In genomic region chr2:38533767-38534166, GRCm38 (mm10) we compare ENCODE assay signal across 13 mouse cellular contexts. TPM values are rescaled to one million over a fixed set of nuclear protein-coding genes. Genes with fewer than 3 reads are reported as not detected.
A peak's percentile ranks its signal among the peaks of the same experiment; 100 is the strongest.
DNase-seq lines count a peak whose midpoint lies in the region; ATAC-seq and TF ChIP-seq lines count a peak whose summit lies in the region.
"Had no signal": no experiment of that assay in that cellular context is flagged by ENCODE, and none has a peak within 500 bp of the region (broad histone marks: within the 10 kb centered on the region; RNA-seq: fewer than 3 reads in every experiment).

No protein-coding gene starts in this region.

- 56% methylated on average over 6 of the region's 6 CpGs for WGBS in heart, embryonic 11.5 days (ENCODE audit: insufficient replicate concordance)
- 69% methylated on average over 6 of the region's 6 CpGs for WGBS in midbrain, embryonic 10.5 days
- 65% methylated on average over 6 of the region's 6 CpGs for whole genome bisulfite sequencing in midbrain, embryonic 15.5 days
- 65% methylated on average over 6 of the region's 6 CpGs for WGBS in limb, embryonic 12.5 days
- WGBS in stomach, embryonic 15.5 days = 48% methylated on average over 6 of the region's 6 CpGs
- WGBS in thymus, adult 2 months = 51% methylated on average over 6 of the region's 6 CpGs

- H3K27ac ChIP-seq in heart, embryonic 11.5 days (ENCODE audit: low read depth, low read length) = peak overlapping the region; percentile 54
- H3K27ac ChIP-seq in midbrain, embryonic 10.5 days (replicated peaks) = peak overlapping the region; percentile 19
- H3K27ac ChIP-seq in midbrain, embryonic 15.5 days = no peak overlapping the region
- 0 out of 2 replicates have a peak overlapping the region, but pooled peaks have one; percentile 13 for H3K27ac ChIP-seq in limb, embryonic 12.5 days
- peak overlapping the region; percentile 50; the same call in 1 of the 2 replicates for H3K27ac ChIP-seq in stomach, embryonic 15.5 days
- no peak overlapping the region for H3K27ac ChIP-seq in thymus, adult 2 months (ENCODE audit: control insufficient read depth, insufficient read depth, low read length)
- H3K27ac ChIP-seq: kidney, postnatal 0 days; neural tube, embryonic 12.5 days had no signal

- peak overlapping the region; percentile 12; the same call in 1 of the 2 replicates for H3K4me2 ChIP-seq in heart, embryonic 11.5 days
- H3K4me2 ChIP-seq in midbrain, embryonic 15.5 days = no peak overlapping the region
- no peak overlapping the region for H3K4me2 ChIP-seq in limb, embryonic 12.5 days
- no peak overlapping the region for H3K4me2 ChIP-seq in stomach, embryonic 15.5 days
- H3K4me2 ChIP-seq: neural tube, embryonic 12.5 days had no signal

- ATAC-seq in heart, embryonic 11.5 days (replicated peaks; ENCODE audit: insufficient number of reproducible peaks, low FRiP score, low TSS enrichment) = no peak
- no peak for ATAC-seq in midbrain, embryonic 15.5 days (replicated peaks)
- no peak for ATAC-seq in limb, embryonic 12.5 days (ENCODE audit: insufficient number of reproducible peaks, insufficient read depth, low FRiP score, low TSS enrichment, low read depth)
- no peak for ATAC-seq in stomach, embryonic 15.5 days (ENCODE audit: insufficient read depth, low FRiP score, low read depth)
- ATAC-seq: activated CD4-positive, CD25-positive, alpha-beta regulatory T cell, adult 4 months had no signal

- peaks cover 93% of the 10 kb centered on the region for H3K4me1 ChIP-seq in heart, embryonic 11.5 days (ENCODE audit: control insufficient read depth, insufficient read depth, low read length)
- peaks cover 75% of the 10 kb centered on the region for H3K4me1 ChIP-seq in midbrain, embryonic 10.5 days
- peaks cover 15% of the 10 kb centered on the region for H3K4me1 ChIP-seq in midbrain, embryonic 15.5 days
- peaks cover 78% of the 10 kb centered on the region for H3K4me1 ChIP-seq in limb, embryonic 12.5 days (replicated peaks)
- H3K4me1 ChIP-seq in stomach, embryonic 15.5 days = peaks cover 81% of the 10 kb centered on the region
- H3K4me1 ChIP-seq in thymus, adult 2 months (replicated peaks; ENCODE audit: control insufficient read depth, insufficient read depth, low read length) = peaks cover 3% of the 10 kb centered on the region

- no peak for TF ChIP-seq CTCF in thymus, adult 2 months (IDR thresholded peaks at IDR 0.05; ENCODE audit: borderline replicate concordance, control insufficient read depth, extremely low read depth, insufficient read depth, low read length, poor library complexity)

- peak overlapping the region; percentile 2 for H3K9ac ChIP-seq in heart, embryonic 11.5 days (ENCODE audit: low read depth, low read length)
- no peak overlapping the region for H3K9ac ChIP-seq in midbrain, embryonic 15.5 days
- no peak overlapping the region for H3K9ac ChIP-seq in limb, embryonic 12.5 days (replicated peaks)
- H3K9ac ChIP-seq in stomach, embryonic 15.5 days = no peak overlapping the region
- H3K9ac ChIP-seq: neural tube, embryonic 12.5 days had no signal

- no peaks in the 10 kb centered on the region for H3K27me3 ChIP-seq in heart, embryonic 11.5 days (ENCODE audit: control insufficient read depth, insufficient read depth, low read length)
- H3K27me3 ChIP-seq in midbrain, embryonic 10.5 days (ENCODE audit: low read depth, poor library complexity, severe bottlenecking) = no peaks in the 10 kb centered on the region
- H3K27me3 ChIP-seq in midbrain, embryonic 15.5 days (replicated peaks) = no peaks in the 10 kb centered on the region
- H3K27me3 ChIP-seq in limb, embryonic 12.5 days = no peaks in the 10 kb centered on the region
- H3K27me3 ChIP-seq in stomach, embryonic 15.5 days (replicated peaks) = no peaks in the 10 kb centered on the region
- no peaks in the 10 kb centered on the region for H3K27me3 ChIP-seq in thymus, adult 2 months (ENCODE audit: control insufficient read depth, insufficient read depth, low read length)
- H3K27me3 ChIP-seq: CH12.LX; neural tube, embryonic 12.5 days had no signal

- H3K9me3 ChIP-seq in heart, embryonic 11.5 days (replicated peaks; ENCODE audit: control insufficient read depth, low read length) = no peaks in the 10 kb centered on the region
- H3K9me3 ChIP-seq in midbrain, embryonic 10.5 days (replicated peaks) = no peaks in the 10 kb centered on the region
- H3K9me3 ChIP-seq in midbrain, embryonic 15.5 days = no peaks in the 10 kb centered on the region
- no peaks in the 10 kb centered on the region for H3K9me3 ChIP-seq in limb, embryonic 12.5 days
- no peaks in the 10 kb centered on the region for H3K9me3 ChIP-seq in stomach, embryonic 15.5 days
- H3K9me3 ChIP-seq: neural tube, embryonic 12.5 days had no signal

- no peaks in the 10 kb centered on the region for H3K36me3 ChIP-seq in heart, embryonic 11.5 days (ENCODE audit: control insufficient read depth, insufficient read depth, low read length)
- H3K36me3 ChIP-seq in midbrain, embryonic 10.5 days = no peaks in the 10 kb centered on the region
- H3K36me3 ChIP-seq in midbrain, embryonic 15.5 days (replicated peaks) = no peaks in the 10 kb centered on the region
- no peaks in the 10 kb centered on the region; the same call in 1 of the 2 replicates for H3K36me3 ChIP-seq in limb, embryonic 12.5 days
- no peaks in the 10 kb centered on the region for H3K36me3 ChIP-seq in stomach, embryonic 15.5 days
- H3K36me3 ChIP-seq in thymus, adult 2 months (ENCODE audit: control insufficient read depth, insufficient read depth, low read length) = no peaks in the 10 kb centered on the region
- H3K36me3 ChIP-seq: neural tube, embryonic 12.5 days had no signal

- no peak for DNase-seq in heart, adult 9 months (ENCODE audit: low spot score in 2 of 2)
- DNase-seq in midbrain, embryonic 10.5 days (ENCODE audit: low spot score) = no peak
- DNase-seq in thymus, adult 2 months = no peak
- no peak for DNase-seq in B cell, adult 2 months
- DNase-seq: right cerebral cortex, postnatal 4 days had no signal

- no peak for TF ChIP-seq POLR2A in thymus, adult 2 months (IDR thresholded peaks at IDR 0.05; ENCODE audit: control insufficient read depth, extremely low read depth, insufficient read depth, low read length, poor library complexity)

- no peak overlapping the region for H3K4me3 ChIP-seq in heart, embryonic 11.5 days (ENCODE audit: low read depth, low read length)
- H3K4me3 ChIP-seq in midbrain, embryonic 10.5 days = no peak overlapping the region
- no peak overlapping the region for H3K4me3 ChIP-seq in midbrain, embryonic 15.5 days
- H3K4me3 ChIP-seq in limb, embryonic 12.5 days (replicated peaks) = no peak overlapping the region
- no peak overlapping the region for H3K4me3 ChIP-seq in stomach, embryonic 15.5 days (replicated peaks)
- H3K4me3 ChIP-seq in thymus, adult 2 months (ENCODE audit: control insufficient read depth, insufficient read depth, low read length) = no peak overlapping the region
- H3K4me3 ChIP-seq: neural tube, embryonic 12.5 days had no signal

RNA-seq across cellular contexts. Expression of gene Nek6, which starts 22.3 kb away (rescaled TPM):
- polyA plus RNA-seq in heart, embryonic 11.5 days (2014; fragmentation: Nextera tagmentation; extraction: Ambion mirVana) = 78.8 and 85.1 TPM in 2 replicates
- 87.4 and 96.9 TPM in 2 replicates for polyA plus RNA-seq in midbrain, embryonic 10.5 days (2016; fragmentation: Nextera tagmentation; extraction: Ambion mirVana)
- 56.0 and 66.1 TPM in 2 replicates for polyA plus RNA-seq in midbrain, embryonic 15.5 days (2015; fragmentation: Nextera tagmentation; extraction: Ambion mirVana)
- 140 and 159 TPM in 2 replicates for polyA plus RNA-seq in limb, embryonic 12.5 days (2016; fragmentation: Nextera tagmentation; extraction: Ambion mirVana)
- polyA plus RNA-seq in stomach, embryonic 15.5 days (2015; fragmentation: Nextera tagmentation; extraction: Ambion mirVana) = 109 and 111 TPM in 2 replicates
- polyA plus RNA-seq in thymus, adult 2 months (2012; rRNA removed) = 12.4 and 17.2 TPM in 2 replicates

Comparison
In these comparisons a context has a peak if more than half of its experiments do, and no peak if none do; other contexts are left out.
1. H3K27ac ChIP-seq: peak in heart, embryonic 11.5 days (single experiment), midbrain, embryonic 10.5 days (single experiment), limb, embryonic 12.5 days (single experiment) and stomach, embryonic 15.5 days (single experiment); none in midbrain, embryonic 15.5 days (single experiment) and thymus, adult 2 months (single experiment).